Mouse (Mus musculus) mesoderm, embryonic 11.5 days (tissue): ENCODE data around the gene Stxbp3.
"Not testable (repeated sequence)": the region's sequence is repeated elsewhere in the genome, so short reads cannot be mapped to it uniquely, and the experiment has no call there.

Source experiments
- DNase-seq: peaks from one replicate; pipeline ENCODE4 v3.0.0-alpha.2; 2012; ENCODE audit warnings: low read depth, low spot score

Stxbp3 gene

GRCm38 (mm10) chr3:108857124-108857470, 16.8 kb upstream of the Stxbp3 start:
- no peak for DNase-seq

GRCm38 (mm10) chr3:108856386-108857123, 16.2 kb upstream of the Stxbp3 start:
- DNase-seq, result no peak

GRCm38 (mm10) chr3:108855864-108856263, 15.5 kb upstream of the Stxbp3 start:
- no peak for DNase-seq

- DNase-seq, result no peak
Observed at GRCm38 (mm10) chr3:108855371-108855770, 15.0 kb upstream of the Stxbp3 start.

- no peak for DNase-seq
Observed at GRCm38 (mm10) chr3:108853266-108853665, 12.9 kb upstream of the Stxbp3 start.

- DNase-seq, result no peak
Observed at GRCm38 (mm10) chr3:108851996-108852697, 11.8 kb upstream of the Stxbp3 start.

- no peak for DNase-seq
Observed at GRCm38 (mm10) chr3:108851554-108851953, 11.2 kb upstream of the Stxbp3 start.

- DNase-seq, result no peak
Observed at GRCm38 (mm10) chr3:108851075-108851474, 10.7 kb upstream of the Stxbp3 start.

- no peak for DNase-seq
Observed at GRCm38 (mm10) chr3:108850506-108850905, 10.2 kb upstream of the Stxbp3 start.

GRCm38 (mm10) chr3:108846616-108847015, 6.3 kb upstream of the Stxbp3 start:
- no peak for DNase-seq

GRCm38 (mm10) chr3:108844521-108844920, 4.2 kb upstream of the Stxbp3 start:
- DNase-seq, result no peak

GRCm38 (mm10) chr3:108844026-108844425, 3.7 kb upstream of the Stxbp3 start:
- DNase-seq, result no peak

- DNase-seq, result no peak
Observed at GRCm38 (mm10) chr3:108840716-108841054, 359 bp upstream of the Stxbp3 start.

- DNase-seq, result no peak
Observed at GRCm38 (mm10) chr3:108839647-108839999, 703 bp downstream of the Stxbp3 start.

GRCm38 (mm10) chr3:108838980-108839379, 1.3 kb downstream of the Stxbp3 start:
- no peak for DNase-seq

GRCm38 (mm10) chr3:108836931-108837330, 3.4 kb downstream of the Stxbp3 start:
- DNase-seq, result no peak

- DNase-seq, result not testable (repeated sequence)
Observed at GRCm38 (mm10) chr3:108833717-108834116, 6.6 kb downstream of the Stxbp3 start.

GRCm38 (mm10) chr3:108831750-108832149, 8.6 kb downstream of the Stxbp3 start:
- no peak for DNase-seq

GRCm38 (mm10) chr3:108830493-108830892, 9.8 kb downstream of the Stxbp3 start:
- no peak for DNase-seq

GRCm38 (mm10) chr3:108815631-108816030, 24.7 kb downstream of the Stxbp3 start:
- no peak for DNase-seq

- DNase-seq, result no peak
Observed at GRCm38 (mm10) chr3:108810747-108811263, 29.5 kb downstream of the Stxbp3 start.

- DNase-seq, result no peak
Observed at GRCm38 (mm10) chr3:108805622-108806021, 34.7 kb downstream of the Stxbp3 start.

GRCm38 (mm10) chr3:108798375-108798774, 42.0 kb downstream of the Stxbp3 start:
- no peak for DNase-seq
